Mouse (Mus musculus): Measurements from ENCODE around the gene Gm20814. TPM values are rescaled to one million over a fixed set of nuclear protein-coding genes. Genes with fewer than 3 reads are reported as not detected.

Gm20814 gene
- not detected for total RNA-seq (2023)

DNA sequence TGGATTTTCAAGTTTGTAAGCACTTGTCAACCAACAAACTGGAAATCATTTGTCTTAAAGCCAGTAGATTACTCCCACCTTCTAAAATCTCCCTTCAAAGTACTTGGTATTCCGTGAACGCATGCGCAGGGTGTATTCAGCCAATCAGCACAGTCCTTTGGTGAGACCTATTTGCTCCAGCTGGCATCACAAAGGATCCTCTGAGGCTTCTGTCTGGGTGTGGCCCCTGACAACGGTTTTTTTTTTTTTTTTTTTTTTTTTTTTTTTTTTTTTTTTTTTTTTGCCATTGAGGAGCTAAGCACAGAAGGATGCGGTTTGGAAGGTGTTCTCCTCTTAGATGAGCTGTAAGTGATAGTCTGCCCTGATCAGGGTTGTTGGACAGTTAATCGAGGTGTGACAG, at the start of gene Gm20814:
Gene Gm20814 (plus strand): TSS at position 301 of the 400 bp plus-strand sequence.

All from CD4-positive naive resting alpha-beta T cell, adult 76 days (primary cell).